Mouse (Mus musculus): ENCODE measurements around the gene Dhrs7c.

Dhrs7c gene

DNA sequence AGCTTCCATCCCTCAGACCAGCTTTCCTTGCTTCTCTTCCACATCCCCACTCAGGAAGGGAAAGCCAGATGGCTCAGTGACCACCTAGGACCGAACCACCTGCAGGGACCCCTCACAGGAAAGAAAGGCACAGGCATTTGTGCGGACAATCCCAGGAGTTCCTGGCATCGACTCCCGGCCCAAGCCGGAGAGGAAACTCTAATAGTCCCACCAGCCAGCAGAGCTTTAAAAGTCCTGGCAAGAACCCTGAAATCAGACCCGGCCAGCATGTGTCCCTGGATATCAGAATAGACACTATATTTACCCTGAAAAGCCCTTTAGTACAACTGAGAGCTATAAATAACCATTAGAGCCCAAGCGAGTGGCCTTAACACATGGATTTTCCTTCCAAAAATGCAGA, at the start of gene Dhrs7c:
TSS of gene Dhrs7c (plus strand) at position 257 of the 400 bp plus-strand sequence.
- DNase-seq: no peak

DNA sequence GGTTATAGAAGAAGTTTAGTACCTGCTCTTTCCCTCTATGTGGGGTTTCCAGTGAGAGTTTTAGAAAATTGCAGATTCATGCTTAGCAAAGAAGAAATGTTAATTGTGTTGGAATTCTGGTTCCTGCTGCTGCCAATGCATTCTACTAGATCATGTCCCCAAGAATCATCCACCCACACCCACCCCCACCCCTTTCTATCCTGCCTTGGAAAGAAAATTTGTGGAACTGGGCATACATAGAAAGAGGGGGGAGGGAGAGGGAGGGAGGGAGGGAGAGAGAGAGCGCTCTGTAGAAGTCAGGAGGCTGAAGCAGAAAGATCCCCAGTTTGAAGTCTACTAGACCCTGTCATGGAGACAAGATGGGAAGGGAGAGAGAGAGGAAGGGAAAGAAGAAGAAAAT, 41.7 kb upstream of the Dhrs7c start:
- no peak for DNase-seq

DNA sequence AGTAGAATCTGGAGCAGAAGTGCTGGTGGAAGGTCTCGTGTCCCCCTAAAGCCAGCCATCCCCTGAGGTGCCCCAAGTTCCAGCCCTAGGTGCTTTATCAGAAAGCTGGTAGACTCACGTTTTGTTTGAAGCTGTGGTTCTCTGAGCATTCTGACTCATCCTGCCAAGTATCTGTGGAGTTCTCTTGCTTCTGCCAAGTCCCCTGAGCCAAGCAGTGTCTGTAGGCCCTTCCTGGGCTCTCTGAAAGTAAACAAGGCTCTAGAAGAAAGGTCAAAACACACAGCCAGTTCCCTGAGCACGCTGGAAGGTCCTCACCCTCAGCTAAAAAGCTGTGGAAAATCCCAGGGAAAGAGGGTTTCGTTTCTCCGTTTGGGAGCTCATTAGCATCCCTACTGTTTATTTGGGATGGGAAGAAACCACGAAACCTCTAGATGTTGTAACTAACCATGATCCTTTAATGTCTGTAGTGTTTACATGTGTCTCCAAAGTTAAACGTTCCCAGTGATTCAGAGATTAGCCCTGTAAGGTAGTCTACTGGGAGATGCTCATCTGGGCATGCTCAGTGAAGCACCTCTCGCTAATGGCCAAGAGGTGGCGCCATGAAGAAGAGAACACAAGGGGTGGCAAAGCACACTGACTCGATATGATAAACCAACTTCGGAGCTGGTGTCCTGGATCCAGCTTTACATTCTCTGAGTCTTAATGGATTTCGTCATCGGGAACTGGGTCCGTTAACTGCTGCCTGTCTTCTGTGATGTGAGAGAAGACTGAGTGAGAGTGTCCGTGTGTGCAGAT, 40.4 kb upstream of the Dhrs7c start:
- DNase-seq: no peak

DNA sequence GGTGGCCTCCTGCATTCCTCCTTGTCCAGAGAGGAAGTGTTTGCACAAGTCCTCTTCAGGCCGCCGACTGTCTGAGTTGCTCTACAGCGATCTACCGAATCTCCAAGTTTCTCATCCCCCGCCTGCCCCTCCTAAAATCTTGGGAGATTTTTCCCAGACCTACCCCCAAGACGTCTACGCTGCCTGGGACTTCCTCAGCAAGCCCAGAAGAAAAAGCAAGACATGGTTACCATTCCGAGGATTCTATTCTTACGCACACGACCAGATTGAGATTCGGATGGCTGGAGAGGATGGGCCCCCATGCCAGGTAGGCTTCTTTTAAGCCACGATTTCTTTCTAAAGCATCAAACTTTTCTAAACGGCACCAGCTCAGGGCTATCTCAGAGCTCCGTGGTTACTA, 26.9 kb upstream of the Dhrs7c start, which contains the start of gene Glp2r:
TSS of gene Glp2r (minus strand) at position 101 of the 400 bp plus-strand sequence.
- DNase-seq: no peak

DNA sequence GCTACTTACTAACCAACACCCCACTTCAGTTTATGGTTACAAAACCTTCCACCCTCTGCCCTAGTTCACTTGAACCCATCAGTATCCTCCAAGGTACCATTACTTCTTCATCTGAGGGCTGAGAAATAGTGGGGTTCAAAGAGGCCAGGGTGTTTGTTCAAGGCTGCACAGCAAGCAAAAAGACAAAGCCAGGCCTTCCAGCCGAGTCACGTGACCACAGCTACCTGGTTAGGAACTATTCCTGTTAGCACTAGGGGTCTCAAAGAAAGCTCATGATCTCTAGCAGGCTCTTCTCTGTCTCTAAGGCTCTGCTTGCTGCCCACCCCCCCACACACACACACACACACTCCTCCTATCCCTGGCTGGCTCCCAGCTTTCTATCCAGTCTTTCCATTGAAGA, 26.3 kb upstream of the Dhrs7c start:
- no peak for DNase-seq

DNA sequence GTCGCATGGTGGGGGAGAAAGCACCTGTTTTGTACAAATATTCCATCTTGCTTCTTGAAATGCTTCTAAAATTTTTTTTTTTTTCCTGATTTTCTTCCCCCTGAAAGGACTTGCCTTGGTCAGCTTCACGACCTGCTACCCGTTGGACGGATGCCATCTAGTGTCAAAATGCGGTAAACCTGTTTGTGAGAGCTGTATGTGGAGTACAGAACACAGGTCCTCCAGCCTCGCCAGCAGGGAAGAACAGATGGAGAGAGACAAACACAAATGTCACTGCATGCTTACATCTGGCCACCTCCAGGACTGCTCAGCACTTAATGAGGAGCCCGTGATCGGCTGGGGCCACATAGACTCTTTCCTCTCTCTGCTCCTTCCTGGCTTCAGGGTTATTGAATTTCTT, 25.4 kb upstream of the Dhrs7c start:
- peak; percentile 34 for DNase-seq

DNA sequence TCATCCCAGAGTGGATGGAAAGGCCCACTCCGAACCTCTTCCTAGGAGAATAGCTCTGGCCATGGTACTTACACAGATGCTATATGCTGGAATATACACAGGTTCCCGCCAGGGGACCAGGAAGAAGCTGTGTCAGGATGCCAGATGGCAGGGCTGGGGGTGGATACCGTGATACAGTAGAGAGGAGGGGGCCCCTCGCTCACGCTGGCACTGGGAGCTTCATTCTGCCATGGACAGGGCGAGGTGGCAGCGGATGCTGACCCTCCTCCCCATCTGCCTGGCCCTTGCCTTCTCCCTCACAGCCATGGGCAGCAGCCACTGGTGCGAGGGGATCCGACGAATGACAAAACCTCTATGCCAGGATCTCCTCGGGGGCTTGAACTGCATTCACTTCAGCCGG, 23.6 kb upstream of the Dhrs7c start, which contains the start of gene Gsg1l2:
TSS of gene Gsg1l2 (plus strand) at position 230 of the 400 bp plus-strand sequence.
- DNase-seq: no peak

DNA sequence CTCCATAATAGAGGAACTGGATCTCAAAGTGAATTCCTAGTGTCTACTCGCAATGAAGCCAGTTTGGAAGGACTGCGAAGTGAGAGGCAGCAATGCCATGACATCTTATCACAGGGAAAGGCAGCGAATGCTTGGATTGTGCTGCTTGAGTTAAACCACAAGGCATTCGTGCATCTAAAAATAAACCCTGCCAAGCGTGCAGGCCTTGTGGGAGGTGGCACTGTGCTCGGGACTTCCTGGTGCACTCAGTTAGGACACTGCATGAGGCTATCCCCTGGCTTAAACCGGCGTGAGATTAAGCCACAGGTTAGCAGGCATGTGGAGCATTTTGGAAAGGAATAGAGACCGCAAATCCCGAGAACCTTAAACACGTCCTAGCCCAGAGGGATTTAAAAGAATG, 7.8 kb upstream of the Dhrs7c start:
- no peak for DNase-seq

DNA sequence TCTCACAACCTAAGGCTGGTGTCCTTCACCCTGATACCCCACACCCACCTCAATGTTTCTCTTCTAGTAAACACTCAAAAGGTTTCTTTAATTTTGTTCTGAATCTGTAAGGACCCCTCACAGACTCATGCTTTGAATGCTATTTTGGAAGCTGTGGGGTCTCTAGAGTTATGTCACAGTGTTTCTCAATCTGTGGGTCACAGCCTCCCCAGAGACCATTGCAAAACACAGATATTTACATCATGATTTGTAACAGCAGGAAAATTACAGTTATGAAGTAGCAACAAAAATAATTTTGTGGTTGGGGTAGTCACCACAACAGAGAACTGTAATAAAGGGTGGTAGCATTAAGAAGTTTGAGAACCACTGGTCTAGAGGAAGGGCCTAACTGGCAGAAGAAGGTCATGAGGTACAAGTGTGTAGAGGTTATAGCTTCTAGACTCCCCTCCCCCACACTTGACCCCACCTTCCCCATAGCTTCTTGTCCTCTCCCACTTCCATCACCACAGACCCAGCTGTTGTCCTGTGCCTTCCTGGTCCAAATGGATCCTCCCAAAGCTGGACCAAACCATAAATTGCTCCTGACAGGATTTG, 2.2 kb downstream of the Dhrs7c start:
- DNase-seq: no peak

DNA sequence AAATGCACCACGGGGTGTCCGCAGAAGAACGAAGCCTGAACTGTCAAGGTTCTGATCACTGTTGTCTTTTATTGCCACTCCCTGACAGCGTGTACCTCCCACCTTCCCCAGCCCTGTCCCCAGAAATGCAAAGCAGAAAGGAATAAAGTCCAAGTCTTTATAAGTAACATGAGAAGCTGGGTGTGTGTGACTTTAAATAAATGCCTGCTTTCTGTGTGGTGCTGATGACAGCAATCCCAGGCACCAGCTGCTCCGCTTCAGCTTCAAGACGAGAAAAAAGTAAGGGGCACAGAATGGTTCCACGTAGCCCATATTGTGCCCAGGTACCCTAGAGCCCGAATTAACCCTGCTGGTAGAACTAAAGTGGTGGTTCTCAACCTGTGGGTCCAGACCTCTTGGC, 3.2 kb downstream of the Dhrs7c start:
- no peak for DNase-seq

DNA sequence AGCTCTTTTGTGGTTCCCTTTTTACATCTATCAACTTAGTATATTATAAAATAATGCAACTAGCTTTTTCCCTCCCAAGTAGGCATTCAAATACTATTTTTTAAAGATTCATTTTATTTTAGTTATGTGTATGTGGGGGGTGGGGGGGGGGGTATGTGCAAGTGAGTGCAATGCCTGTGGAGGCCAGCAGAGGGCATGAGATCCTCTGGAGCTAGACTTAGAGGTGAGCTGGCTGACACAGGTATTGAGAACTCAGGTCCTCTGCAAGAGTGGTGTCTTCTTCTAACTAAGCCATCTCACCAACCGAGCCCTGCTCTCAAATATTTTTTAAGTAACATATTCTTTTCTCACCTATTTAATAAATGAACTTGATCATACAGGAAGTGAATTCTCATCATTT, 7.6 kb downstream of the Dhrs7c start:
- DNase-seq: no peak

DNA sequence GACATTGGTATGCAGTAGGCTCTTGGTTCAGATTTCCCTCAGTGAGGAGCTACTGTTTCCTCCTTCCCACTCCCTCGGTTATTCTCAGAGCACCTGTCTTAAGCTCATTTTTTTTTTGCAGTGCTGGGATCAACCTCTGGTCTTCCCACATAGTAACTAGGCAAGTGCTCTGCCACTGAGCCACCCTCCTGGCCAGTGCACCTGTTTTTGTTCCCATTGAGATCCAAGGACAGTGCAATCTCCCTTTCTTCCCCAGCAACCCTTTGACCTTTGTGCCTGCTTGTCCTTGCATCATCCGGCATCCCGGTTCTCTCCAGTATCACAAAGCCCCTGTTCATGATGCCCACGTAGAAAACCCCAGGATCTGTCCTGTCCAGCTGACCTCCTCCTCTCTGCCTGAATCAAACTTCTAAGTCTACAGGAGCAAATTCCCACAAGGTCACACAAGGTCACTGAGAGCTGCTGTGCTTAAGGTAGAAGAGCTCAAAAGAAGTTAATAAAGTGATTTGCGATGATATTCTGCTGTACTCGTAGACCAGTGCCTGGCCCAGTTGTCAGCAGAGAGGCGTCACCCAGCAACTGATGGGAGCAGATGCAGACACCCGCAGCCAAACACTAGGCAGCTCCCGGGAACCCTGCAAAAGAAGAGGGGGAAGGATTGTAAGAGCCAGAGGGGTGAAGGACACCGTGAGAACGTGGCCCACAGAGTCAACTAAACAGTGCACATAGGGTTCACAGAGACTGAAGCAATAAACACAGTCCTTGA, 9.0 kb downstream of the Dhrs7c start:
- no peak for DNase-seq

DNA sequence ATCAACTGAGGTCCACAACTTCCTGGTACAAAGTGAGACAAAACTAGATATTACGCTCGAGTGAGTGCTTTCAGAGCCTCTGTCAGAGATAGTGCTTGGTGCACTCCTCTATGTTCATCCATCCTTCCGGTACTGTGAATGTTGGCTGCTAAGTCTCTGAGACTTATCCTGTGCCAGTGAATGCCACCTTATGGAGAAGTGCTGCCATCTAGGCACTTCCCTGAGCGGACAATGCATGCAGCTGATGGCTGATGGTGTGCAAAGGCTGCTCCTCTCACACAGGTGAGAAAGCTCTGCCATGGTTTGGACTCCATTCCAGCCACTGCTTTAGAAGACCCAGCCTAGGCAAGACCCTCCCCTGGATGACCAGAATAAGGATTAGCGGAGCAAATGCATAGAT, 10.1 kb downstream of the Dhrs7c start:
- DNase-seq: no peak

DNA sequence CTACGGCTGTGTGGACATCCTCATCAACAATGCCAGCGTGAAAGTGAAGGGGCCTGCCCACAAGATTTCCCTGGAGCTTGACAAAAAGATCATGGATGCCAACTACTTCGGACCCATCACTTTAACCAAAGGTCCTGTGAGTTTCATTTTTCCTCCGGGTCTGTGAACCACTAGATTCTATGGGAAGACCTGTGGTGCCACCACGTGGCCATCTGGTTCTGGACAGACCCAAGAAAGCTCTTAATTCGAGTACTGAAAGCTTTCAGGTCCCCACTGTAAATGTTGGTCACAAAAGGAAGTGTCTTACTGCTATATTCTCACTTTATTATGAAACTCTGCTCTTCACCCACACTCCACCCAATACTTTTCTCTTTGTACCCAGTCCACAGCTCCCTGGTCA, 13.5 kb downstream of the Dhrs7c start:
- DNase-seq: no peak

DNA sequence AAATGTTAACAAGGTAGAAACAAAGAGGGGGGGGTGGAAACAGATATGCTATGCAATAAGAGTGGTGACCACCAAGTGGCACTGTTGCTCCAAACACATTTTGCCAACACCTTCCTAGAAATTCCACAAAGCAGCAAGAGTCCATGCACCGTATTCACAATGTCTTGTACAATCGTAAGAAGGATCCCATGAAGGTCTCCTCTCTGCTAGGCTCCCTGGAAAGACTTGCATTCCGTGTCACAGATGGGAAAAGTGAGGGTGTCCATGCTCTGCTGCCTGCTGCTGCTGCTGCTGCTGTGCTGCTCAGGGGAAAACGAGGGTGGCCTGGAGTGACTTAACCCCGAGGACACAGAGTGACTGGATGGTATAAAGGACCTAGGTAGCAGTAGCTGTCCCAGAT, 21.6 kb downstream of the Dhrs7c start:
- DNase-seq: peak; percentile 27

DNA sequence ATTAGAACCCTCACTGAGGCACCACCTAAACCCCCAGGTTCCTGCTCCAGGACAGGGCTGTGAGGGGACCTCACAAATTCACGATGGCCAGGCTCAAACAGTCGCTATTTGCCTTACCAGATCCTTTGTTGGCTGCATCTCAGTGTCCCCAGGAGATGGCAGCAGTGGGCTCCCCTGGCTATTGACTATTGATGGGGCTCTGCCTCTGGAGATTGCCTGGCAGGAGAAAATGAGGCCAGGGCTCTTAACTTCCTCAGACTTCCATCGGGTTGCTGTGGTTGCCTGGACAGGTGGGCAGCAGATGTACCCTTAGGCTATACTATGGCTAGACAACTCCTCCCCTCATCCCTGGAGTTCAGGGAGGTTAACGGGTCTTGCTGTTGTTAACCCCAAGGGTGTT, 22.2 kb downstream of the Dhrs7c start:
- peak; percentile 36 for DNase-seq

DNA sequence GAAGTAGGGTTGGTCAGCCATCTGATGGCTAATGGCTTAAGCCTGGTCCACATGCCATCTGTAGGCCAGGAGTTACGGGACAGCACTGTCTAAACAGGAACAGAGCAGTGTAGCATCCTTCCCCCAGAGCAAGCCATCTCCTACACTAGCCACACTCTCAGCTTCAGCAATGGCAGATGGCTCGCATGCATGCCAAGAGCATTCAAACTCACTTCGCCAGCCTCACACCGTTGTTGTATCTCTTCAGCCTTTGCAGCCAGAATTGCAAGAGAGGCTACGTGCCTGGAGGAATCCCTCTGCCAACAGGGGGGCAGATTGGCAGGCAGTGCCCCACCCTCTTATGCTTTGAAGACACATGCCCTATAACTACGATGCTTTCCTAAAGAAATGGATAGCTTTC, 23.6 kb downstream of the Dhrs7c start:
- no peak for DNase-seq

DNA sequence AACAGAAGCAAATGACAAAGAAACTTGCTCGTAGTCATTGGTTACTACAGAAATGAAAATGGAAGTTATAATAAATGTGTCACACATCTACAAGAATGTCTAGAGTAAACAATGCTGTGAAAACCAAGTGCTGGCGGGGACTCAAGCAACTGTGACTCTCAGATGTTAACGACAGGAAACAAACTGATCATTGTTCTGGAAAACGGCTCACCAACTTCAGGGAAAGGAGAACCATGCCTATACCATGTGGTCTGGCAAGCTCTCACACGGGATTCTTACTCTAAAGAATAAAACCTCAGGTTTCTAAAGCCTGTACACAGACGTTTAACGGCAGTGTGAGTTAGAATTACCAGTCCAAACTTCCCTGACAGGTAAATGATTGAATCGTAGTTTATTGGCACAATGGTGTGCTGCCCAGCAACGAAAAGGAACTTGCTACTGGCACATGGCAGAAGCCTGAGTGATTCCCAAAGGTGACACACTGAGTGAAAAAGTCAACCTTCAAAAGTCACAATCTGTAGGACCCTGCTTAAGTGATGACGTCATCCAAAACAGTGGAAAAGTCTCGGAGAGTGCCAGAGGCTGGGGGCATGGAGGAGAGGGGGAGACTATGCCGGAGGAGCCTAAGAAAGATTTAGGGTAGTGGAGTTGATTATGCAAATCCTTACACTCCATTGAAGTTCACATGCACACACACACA, 30.5 kb downstream of the Dhrs7c start:
- peak; percentile 28 for DNase-seq

DNA sequence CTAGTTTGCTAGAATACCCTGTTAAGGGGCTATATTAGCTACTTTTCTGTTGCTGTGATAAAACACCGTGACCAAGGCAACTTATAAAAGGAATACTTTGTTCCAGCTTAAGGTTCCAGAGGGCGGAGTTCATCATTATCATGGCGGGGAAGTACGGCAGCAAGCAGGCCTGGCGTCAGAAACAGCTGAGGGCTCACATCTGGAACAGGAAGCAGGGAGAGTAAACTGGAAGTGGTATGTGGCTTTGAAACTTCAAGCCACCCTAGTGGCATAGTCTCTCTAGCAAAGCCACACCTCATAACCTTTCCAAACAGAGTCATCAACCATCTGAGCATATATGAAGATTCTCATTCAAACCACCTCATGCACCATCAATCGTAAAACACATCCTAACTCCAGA, 31.5 kb downstream of the Dhrs7c start:
- DNase-seq: no peak

DNA sequence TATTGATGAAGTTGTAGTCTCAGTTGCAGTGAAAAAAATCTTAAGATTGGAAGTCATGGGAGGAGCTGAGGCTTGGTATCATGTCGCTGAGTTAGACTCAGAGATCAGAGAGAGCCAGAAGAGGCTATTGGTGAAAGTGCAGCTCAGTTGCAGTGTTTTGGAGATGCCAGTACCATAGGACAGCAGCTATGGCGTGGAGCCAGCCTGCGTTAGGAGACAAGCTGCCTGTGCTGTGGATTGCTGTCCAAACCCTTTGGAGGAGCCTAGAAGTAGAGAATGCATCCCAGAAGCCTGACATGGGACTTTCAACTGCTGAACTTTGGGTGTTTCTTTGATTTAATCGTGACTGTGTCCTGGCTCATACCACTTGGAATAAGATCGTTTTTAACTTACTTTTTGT, 33.8 kb downstream of the Dhrs7c start:
- DNase-seq: no peak

DNA sequence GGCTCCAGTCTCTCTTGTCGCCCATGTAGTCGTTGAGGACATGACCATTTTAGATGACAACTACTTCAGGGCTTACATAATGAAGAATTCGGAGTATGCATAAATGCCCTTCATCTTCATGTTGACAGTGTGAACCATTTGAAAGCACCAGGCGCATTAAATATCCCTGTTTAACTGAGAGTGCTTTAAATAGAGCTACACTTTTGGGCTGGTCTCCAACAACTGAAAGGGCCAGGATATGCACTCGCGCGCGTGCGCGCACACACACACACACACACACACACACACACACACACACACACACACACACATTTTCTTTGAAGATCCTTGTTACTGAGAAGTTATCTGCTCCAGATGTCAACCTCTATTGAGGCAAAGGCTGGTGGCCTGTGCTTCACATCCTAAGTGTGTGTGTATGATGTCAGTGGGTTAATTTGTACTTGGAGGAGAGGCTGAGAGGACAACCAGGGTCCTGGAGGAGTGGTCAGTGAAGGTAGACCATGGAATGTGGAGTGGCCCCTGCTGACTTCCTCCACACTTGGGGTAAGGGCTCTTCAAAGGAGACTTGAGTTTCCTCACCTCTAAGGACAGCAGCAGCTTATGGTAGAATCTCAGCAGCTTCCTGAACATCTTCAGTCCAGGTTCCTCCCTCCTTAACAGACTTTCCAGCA, 37.6 kb downstream of the Dhrs7c start:
- no peak for DNase-seq

DNA sequence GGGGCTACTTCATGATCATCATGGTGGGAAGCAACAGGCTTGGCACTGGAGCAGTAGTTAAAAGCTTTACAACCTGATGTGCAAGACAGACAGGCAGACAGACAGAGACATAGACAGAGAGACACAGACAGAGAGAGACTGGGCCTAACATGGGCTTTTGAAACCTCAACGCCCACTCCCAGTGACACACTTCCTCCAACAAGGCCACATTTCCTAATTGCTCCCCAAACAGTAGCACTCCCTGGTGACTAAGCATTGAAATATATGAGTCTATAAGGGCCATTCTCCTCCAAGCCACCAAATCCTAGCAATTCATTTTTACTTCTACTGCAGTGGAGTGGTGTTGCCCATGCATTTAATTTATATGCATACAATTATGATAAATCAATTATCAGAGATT, 41.8 kb downstream of the Dhrs7c start:
- DNase-seq: no peak

DNA sequence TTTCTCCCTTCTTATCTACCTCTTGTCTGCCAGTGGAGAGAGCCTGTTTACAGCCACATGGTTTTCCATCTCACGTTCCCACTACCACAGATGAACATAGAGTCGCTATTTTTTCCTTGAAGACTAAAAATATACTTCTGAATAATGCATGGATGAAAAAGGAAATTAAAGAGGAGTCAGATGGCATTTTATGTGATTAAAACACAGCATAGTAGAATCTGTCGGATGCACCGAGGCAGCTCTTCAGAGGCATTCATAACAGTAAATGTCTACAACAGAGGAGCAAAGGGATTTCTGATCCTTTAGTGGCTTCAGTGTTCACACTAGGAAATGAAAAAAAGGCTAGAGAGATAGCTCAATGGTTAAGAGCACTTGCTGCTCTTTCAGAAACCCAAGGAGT, 47.2 kb downstream of the Dhrs7c start:
- no peak for DNase-seq
